Mouse (Mus musculus) lung, postnatal 4 days (tissue): ENCODE measurements at regions not wholly inside any gene's neighbourhood (a gene's known extent, or its start where the extent isn't known, plus 50 kb on each side); places are given as distances from the start of the nearest gene placed in this dataset.
"Not testable (repeated sequence)": the region's sequence is repeated elsewhere in the genome, so short reads cannot be mapped to it uniquely, and the experiment has no call there.

Source experiments
- DNase-seq, 2 experiments: peaks; one replicate each; pipeline ENCODE4 v3.0.0; 2021

- DNase-seq, result no peak
These were observed 1007.1 kb downstream of the Robo2 start for GRCm38 (mm10) chr16:73404509-73404908.

GRCm38 (mm10) chr16:73404099-73404498 lies 1007.5 kb downstream of the Robo2 start:
- DNase-seq, result no peak

- DNase-seq, result no peak
These were observed 1032.6 kb downstream of the Robo2 start for GRCm38 (mm10) chr16:73379056-73379455.

GRCm38 (mm10) chr16:73374608-73375165 lies 1036.9 kb downstream of the Robo2 start:
- DNase-seq, result no peak

GRCm38 (mm10) chr16:73368607-73369233 lies 1042.9 kb downstream of the Robo2 start:
- DNase-seq, result no peak

GRCm38 (mm10) chr16:73367926-73368325 lies 1043.7 kb downstream of the Robo2 start:
- DNase-seq, result no peak

- peak in 1 of 2 experiments; percentile 34 for DNase-seq
These were observed 1044.3 kb downstream of the Robo2 start for GRCm38 (mm10) chr16:73367226-73367840.

GRCm38 (mm10) chr16:73350698-73351097 lies 1042.6 kb downstream of the Robo1 start:
- DNase-seq, result no peak

GRCm38 (mm10) chr16:73343941-73344340 lies 1035.8 kb downstream of the Robo1 start:
- DNase-seq, result no peak

- no peak for DNase-seq
These were observed 1035.4 kb downstream of the Robo1 start for GRCm38 (mm10) chr16:73343531-73343930.

- DNase-seq, result no peak
These were observed 1009.5 kb downstream of the Robo1 start for GRCm38 (mm10) chr16:73317644-73318043.

- DNase-seq, result no peak
These were observed 1002.0 kb downstream of the Robo1 start for GRCm38 (mm10) chr16:73310096-73310495.

GRCm38 (mm10) chr16:73279951-73280350 lies 971.8 kb downstream of the Robo1 start:
- no peak for DNase-seq

- DNase-seq, result no peak
These were observed 951.6 kb downstream of the Robo1 start for GRCm38 (mm10) chr16:73259691-73260090.

- no peak for DNase-seq
These were observed 951.2 kb downstream of the Robo1 start for GRCm38 (mm10) chr16:73259283-73259682.

GRCm38 (mm10) chr16:73245073-73245590 lies 937.0 kb downstream of the Robo1 start:
- no peak for DNase-seq

GRCm38 (mm10) chr16:73230599-73230998 lies 922.5 kb downstream of the Robo1 start:
- DNase-seq, result no peak

- no peak for DNase-seq
These were observed 909.4 kb downstream of the Robo1 start for GRCm38 (mm10) chr16:73217555-73217954.

- no peak for DNase-seq
These were observed 895.4 kb downstream of the Robo1 start for GRCm38 (mm10) chr16:73203542-73203941.

GRCm38 (mm10) chr16:73200991-73201390 lies 892.9 kb downstream of the Robo1 start:
- DNase-seq, result no peak

GRCm38 (mm10) chr16:73182776-73183175 lies 874.7 kb downstream of the Robo1 start:
- DNase-seq, result no peak

GRCm38 (mm10) chr16:73182258-73182657 lies 874.2 kb downstream of the Robo1 start:
- no peak for DNase-seq

- no peak for DNase-seq
These were observed 847.3 kb downstream of the Robo1 start for GRCm38 (mm10) chr16:73155447-73155846.

GRCm38 (mm10) chr16:73127927-73128326 lies 819.8 kb downstream of the Robo1 start:
- DNase-seq, result not testable (repeated sequence)
